Mouse (Mus musculus) ES-Bruce4 (cell line): ENCODE measurements around the gene Tnr.

Experiments
- CTCF ChIP-seq: IDR thresholded peaks from one replicate; pipeline ENCODE4 v1.8.1; 2011; ENCODE audit warnings: low read depth, low read length
- POLR2A ChIP-seq: IDR thresholded peaks from one replicate; pipeline ENCODE4 v1.8.1; 2011; ENCODE audit warnings: low read length; ENCODE audit not compliant: insufficient read depth

DNA sequence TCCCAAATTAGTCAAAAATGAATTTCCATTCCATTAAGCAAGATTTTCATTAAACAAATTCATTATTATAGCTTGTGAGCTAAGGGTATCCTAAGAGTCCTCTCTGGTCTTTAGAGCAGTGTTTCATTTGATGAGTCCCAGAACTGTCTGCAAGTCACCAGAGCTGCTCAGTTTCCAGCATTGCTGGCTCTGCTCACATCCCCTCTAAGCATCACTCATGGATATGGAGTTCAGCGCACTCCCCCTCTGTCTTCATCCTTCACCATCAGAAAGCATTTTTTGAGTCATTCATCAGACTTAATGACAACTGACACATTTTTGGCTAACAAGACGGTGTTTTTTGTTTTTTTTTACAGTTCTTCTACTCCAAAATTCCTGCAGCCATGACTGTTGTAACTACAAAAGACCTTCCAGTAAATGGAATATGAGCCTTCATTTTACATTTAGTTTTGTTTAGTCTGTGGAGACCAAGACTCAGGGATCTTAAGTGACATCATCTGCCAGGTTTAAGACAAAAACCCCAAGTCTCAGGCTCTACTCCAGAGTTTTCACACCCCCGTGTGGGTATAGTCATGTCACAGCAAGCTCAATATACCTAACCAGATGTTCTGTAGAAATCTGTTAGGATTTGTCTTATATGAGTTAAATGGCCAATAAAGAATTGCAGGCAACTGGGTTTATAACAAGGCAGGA lies 338.4 kb downstream of the Tnr start:
- TF ChIP-seq CTCF: no peak
- TF ChIP-seq POLR2A: no peak
